Mouse (Mus musculus) heart, adult 9 months (tissue): ENCODE measurements around the gene Fam171a1.

Experiments used
- DNase-seq, 2 experiments: peaks; one replicate each; pipeline ENCODE4 v3.0.0; 2022; ENCODE audit warnings: low spot score in 2 of 2

The Fam171a1 gene

GRCm38 (mm10) chr2:3138308-3138707, 24.3 kb downstream of the Fam171a1 start:
- no peak for DNase-seq

DNA sequence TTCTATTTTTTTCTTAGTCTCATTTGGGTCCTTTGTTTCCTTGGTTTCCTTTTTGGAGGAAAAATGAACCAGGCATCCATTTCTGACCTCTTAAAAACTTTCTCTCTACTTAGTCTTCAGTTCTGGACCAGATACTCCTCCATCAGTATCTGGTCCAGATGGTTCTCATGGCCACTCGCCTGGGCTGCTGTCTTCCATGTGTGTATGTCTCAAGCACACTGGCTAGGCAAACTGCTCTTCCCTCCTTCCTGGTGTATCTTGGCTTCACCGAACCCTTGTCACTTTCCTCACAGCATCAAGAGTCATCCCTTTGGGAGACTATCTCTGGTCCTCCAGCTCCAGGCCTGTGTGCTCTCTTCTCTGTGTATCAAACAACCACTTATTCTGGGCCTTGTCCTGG, 25.0 kb downstream of the Fam171a1 start:
- no peak for DNase-seq

DNA sequence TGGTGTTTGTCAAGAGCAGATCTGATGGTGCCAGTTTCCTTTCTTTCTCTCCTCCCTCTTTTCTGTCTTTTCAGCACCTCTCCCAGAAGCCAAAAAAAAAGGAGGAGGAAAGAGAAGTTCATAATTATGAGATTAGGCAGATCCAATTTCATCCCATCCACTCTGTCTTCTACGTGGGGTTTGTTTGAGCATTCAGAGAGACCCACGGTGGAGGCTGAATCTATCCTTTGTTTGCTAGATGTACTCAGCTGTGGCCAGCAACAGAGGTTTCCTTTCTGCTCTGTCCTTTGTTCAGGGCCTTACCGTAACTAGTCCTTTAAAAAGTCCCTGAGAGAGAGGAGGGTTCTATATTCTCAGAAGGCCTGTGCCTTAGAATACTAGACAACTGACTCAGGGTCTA, 25.6 kb downstream of the Fam171a1 start:
- DNase-seq: no peak

- DNase-seq: no peak
Observed at GRCm38 (mm10) chr2:3140585-3140984, 26.6 kb downstream of the Fam171a1 start.

- DNase-seq: no peak
Observed at GRCm38 (mm10) chr2:3141804-3142203, 27.8 kb downstream of the Fam171a1 start.

GRCm38 (mm10) chr2:3144291-3144690, 30.3 kb downstream of the Fam171a1 start:
- DNase-seq: no peak

DNA sequence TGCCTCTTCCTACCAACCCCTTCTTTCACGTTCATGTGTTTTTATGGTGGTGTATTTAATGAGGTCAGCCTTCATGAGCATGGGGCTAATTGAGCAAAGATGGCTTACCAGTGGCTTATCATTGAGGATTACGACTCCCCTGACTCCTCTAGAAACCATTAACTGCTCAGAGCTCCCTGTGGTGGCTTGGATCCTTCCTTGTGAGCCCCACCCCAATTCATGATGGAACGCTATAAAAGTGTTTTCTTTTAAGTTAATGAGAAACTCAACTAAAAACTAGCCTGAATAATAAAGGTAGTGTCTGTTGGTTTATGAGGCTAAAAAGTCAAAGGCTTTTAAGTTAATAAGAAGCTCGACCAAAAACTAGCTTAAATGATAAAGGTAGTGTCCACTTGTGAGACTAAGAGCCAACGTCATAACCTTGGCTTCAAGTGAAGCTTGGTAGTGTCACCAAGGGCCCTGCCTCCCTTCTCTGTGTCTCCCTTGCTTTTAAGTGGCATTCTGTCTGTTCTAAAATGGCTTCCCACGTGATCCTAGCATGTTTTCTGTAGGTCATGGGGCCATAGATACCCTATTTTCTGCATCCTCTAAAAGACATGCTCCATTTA, 33.6 kb downstream of the Fam171a1 start:
- DNase-seq: no peak

DNA sequence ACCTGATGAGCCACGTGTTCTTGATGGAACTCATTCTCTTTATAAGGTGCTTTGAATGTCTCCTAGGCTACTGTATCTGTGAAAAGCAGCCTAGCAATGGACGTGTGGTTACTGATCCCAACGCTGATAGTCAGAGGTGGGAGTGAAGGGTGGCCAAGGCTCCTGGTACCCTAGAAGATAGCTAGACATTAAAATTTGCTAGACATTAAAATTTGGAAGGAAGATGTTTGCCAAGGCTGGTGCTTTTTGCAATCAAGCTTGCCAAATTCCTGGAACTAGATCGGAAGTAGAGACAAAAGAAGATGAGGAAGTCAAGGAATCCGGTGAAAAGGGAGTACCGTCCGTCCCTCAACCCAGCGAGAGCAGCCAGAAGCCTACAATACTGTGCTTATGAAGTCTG, 34.7 kb downstream of the Fam171a1 start:
- no peak for DNase-seq

GRCm38 (mm10) chr2:3150324-3150723, 36.3 kb downstream of the Fam171a1 start:
- DNase-seq: no peak

DNA sequence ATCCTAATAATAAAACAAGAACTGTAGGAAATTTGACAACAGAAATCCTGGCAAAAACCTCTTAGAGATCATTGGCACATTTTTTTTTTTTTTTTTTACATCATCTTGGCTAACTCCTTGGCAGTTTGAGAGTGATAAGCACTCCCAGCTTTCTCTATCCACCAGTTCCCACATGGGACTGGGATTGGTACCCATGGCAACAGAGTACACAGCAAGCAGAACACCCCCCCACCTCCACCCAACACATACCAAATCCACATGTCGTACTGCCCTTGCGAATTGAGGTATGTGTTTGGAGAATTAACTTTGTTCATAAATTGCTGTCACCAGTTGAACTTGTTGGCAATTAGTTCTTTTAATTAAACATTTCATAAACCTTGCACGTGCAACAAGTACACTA, 37.3 kb downstream of the Fam171a1 start:
- DNase-seq: peak in 1 of 2 experiments; percentile 45

DNA sequence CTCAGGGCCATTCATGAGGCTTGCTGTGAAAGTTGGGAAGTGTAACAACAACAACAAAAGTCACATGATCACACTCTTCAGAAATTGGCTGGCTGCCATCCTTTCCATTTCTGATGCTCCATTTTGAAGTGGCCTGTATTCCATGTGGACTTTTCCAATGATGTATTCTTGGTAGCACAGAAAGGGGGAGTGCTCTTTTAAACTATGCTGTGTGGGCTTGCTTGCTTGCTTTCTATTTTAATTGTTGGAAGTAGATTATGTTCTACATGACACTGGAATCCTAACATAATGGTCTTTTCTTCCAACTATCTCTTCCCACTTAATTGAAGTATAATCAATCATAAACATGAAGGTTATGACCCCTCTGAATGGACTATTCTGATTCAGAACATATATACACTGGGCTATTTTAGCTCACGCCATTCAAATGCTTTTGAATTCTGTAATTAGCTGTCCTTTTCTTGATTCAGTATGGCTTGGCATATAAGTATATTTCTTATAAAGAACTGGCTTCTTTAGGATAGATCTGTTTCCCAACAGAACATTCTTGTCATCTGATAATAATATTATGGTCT, 40.2 kb downstream of the Fam171a1 start:
- DNase-seq: no peak

DNA sequence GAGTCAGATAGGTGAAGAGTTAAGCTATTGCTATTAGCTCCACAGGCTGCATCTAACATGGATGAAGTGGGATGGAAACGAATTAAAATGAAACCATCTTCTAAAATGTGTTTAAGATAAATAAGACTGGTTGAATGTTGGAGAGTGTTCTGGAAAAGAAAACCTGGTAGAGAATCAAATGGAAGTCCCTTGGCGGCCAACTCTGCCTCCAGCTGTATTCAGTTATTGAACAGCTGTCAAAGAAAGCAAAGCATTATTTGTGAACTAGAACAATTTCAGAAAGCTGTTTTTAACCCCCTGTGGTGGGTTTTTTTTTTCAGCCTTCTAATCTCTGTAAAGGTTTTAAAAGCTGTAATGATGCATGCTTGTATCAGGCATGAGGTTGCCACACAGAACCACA, 41.0 kb downstream of the Fam171a1 start:
- DNase-seq: peak in 1 of 2 experiments; percentile 39

DNA sequence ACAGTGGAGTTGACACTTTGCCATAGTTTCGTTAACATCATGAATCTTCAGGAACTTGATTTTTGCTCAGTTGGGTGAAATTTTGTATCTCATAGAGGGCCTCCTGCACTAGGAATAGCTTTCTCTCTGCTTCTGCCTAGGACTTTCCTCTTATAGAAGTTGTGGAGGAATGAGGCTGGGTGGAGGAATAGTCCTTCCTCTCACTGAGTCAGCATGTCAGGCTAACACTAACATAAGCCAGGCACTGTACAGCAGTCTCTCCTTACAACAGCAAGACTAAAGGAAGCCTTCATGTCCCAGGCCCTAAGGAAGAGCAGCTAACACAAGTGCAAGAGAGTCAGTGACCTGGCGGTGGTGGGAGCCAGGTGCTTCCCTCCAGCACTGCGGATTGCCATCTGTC, 43.0 kb downstream of the Fam171a1 start:
- DNase-seq: no peak

DNA sequence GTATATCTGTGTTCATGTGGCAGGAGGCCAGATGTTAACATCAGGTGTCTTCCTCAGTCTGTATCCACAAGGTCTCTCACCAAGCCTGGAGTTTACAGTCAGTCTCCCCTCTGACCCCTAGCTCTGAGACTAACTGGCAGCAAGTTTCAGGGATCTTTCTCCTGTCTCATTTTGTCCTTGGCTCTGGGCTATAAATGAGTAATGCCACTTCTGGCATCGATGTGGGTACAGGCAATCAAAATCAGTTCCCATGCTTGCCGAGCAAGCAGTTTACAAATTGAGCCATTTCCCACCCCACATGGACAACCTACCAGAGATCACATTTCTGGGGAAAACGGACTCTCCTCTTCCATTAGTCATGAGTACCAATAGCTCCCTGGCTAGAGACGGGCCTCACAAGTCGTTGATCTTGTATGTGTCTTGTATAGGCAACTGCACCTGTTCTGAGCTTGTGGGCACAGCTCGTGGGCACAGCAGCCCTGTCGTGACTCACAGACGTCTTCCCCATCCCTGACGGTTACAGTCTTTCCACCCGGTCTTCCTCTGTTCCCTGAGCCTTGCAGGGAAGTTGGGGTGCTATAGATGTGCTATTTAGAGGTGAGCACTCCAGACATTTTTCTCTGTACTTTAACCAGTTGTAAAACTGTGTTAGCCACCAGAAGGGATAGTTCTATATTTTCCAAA, 43.8 kb downstream of the Fam171a1 start:
- no peak for DNase-seq

- no peak for DNase-seq
Observed at GRCm38 (mm10) chr2:3158682-3159412, 44.8 kb downstream of the Fam171a1 start.

GRCm38 (mm10) chr2:3161578-3161977, 47.6 kb downstream of the Fam171a1 start:
- no peak for DNase-seq

- DNase-seq: no peak
Observed at GRCm38 (mm10) chr2:3163501-3164076, 49.6 kb downstream of the Fam171a1 start.

- DNase-seq: peak; percentile 33 to 52
Observed at GRCm38 (mm10) chr2:3165037-3165600, 51.1 kb downstream of the Fam171a1 start.

DNA sequence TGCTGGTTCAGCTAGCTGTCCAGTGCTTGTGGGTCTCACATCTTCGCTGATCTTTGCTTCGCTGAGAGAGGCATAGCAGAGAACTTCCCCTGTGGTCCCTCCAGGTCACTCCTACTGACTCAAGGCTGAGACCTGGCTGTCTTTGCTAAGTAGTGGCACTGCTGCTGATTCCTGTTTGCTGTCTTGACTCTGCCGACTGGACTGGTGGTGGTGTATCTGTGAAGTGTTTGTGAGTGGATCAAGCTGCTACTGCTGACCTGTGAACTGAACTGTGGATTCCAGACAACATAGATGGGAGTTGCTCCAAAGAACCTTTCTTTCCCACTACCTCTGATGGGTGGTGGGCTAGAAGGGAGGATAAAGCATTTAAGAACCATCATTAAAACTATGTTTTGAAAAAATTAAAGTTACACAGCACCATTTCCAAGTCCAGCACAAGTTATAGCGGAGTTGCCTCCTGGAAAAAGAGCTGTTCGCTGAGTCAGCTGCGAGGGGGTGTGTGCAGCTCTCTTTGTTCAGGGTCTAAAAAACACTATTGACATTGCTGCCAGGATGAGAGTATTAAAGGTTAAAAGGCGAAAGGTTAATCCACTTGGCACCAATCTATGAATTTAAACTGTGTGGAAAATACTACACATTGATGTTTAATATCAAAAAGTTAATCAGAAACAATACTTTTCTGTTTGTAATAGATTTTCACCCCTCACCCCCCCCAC, 52.0 kb downstream of the Fam171a1 start:
- DNase-seq: no peak

DNA sequence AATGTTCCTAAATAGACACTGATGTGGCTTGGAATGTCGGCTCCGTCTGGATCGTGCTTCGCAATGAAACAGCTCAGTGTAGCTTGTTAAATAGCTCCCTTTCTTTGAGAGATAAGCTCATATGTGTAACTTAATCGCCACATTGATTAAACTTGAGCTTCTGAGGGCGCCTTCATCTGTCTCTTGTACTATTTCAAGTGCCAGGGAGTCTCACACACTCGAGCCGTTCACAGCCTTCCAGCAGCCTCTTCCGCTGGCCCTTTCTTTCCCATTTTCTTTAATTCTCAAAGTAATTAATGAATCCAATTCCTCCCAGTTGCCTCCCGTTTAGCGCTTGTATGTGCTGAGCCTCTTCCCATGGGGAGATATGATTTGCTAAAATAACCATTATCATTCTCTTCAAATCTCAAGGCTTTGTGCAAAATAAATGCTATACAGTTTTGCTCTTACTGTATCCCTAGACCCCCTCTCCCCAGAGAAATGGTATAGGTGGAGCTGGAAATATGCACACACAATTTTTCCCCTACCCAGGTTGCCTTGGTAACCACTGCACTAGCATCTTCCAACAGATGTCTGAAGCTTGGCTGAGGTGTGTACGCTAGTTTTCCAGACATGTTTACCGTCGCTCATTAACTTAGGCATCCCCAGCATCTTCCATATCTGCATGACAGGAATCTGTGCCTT, 54.8 kb downstream of the Fam171a1 start:
- no peak for DNase-seq

GRCm38 (mm10) chr2:3169403-3169747, 55.4 kb downstream of the Fam171a1 start:
- DNase-seq: no peak
